Mouse (Mus musculus) left cerebral cortex, postnatal 25 days (tissue): Measurements from ENCODE around the gene Slc30a4. TPM values are rescaled to one million over a fixed set of nuclear protein-coding genes. Genes with fewer than 3 reads are reported as not detected.

Experiments used
- DNase-seq, 2 experiments: peaks; one replicate each; pipeline ENCODE4 v3.0.0; 2022; ENCODE audit warnings: low spot score in 2 of 2, mixed read lengths in 1 of 2
- intact Hi-C: fragments of 180-260 bp; cut with DNase I; formaldehyde crosslinking; loops from one replicate; pipeline ENCODE4 v1.15.1; 2025
- total RNA-seq, 2 experiments: library from RNA; stranded (reverse); gene quantifications; 2 replicates each; pipeline ENCODE4 v1.2.3; 2021

The Slc30a4 gene
- total RNA-seq, 2 experiments from 2014 or later: 45.9 to 48.6 TPM

- peak in 1 of 2 experiments; percentile 64 for DNase-seq
- intact Hi-C loops: no loop called here
These were observed 18.8 kb downstream of the Slc30a4 start for GRCm38 (mm10) chr2:122683641-122684040.

GRCm38 (mm10) chr2:122682520-122682919 is 19.9 kb downstream of the Slc30a4 start:
- intact Hi-C loops: no loop called here
- no peak for DNase-seq

GRCm38 (mm10) chr2:122681379-122682137 is 20.9 kb downstream of the Slc30a4 start:
- intact Hi-C loops: loop anchor here (2.0 kb wide), 1 partner anchor 19 kb away; no protein-coding TSS in a partner anchor
- no peak for DNase-seq

- intact Hi-C loops: no loop called here
- no peak for DNase-seq
These were observed 27.3 kb downstream of the Slc30a4 start for GRCm38 (mm10) chr2:122675126-122675525.

- intact Hi-C loops: no loop called here
- no peak for DNase-seq
These were observed 29.6 kb downstream of the Slc30a4 start for GRCm38 (mm10) chr2:122672841-122673240.

- intact Hi-C loops: no loop called here
- no peak for DNase-seq
These were observed 30.7 kb downstream of the Slc30a4 start for GRCm38 (mm10) chr2:122671714-122672113.

GRCm38 (mm10) chr2:122667856-122668255 is 34.6 kb downstream of the Slc30a4 start:
- DNase-seq: peak; percentile 19 to 53
- intact Hi-C loops: loop anchor here (1.0 kb wide), 1 partner anchor 31 kb away; no protein-coding TSS in a partner anchor

- peak in 1 of 2 experiments; percentile 30 for DNase-seq
- intact Hi-C loops: loop anchor here (1.0 kb wide), 1 partner anchor 88 kb away; no protein-coding TSS in a partner anchor
These were observed 36.2 kb downstream of the Slc30a4 start for GRCm38 (mm10) chr2:122665973-122666875.

GRCm38 (mm10) chr2:122665253-122665972 is 37.0 kb downstream of the Slc30a4 start:
- intact Hi-C loops: no loop called here
- DNase-seq: no peak

- intact Hi-C loops: no loop called here
- no peak for DNase-seq
These were observed 42.6 kb downstream of the Slc30a4 start for GRCm38 (mm10) chr2:122659825-122660224.

- DNase-seq: no peak
- intact Hi-C loops: no loop called here
These were observed 44.5 kb downstream of the Slc30a4 start for GRCm38 (mm10) chr2:122657707-122658524.

- no peak for DNase-seq
These were observed 45.7 kb downstream of the Slc30a4 start for GRCm38 (mm10) chr2:122656767-122657166.

GRCm38 (mm10) chr2:122656052-122656451 is 46.4 kb downstream of the Slc30a4 start:
- no peak for DNase-seq
- intact Hi-C loops: no loop called here

More at GRCm38 (mm10) chr2:122656767-122657166, 45.7 kb downstream of the Slc30a4 start:
- intact Hi-C loops: no loop called here

- intact Hi-C loops: no loop called here
- DNase-seq: no peak
These were observed 50.1 kb downstream of the Slc30a4 start for GRCm38 (mm10) chr2:122652096-122653084.

- intact Hi-C loops: loop anchor here (10.0 kb wide), 1 partner anchor 116 kb away; no protein-coding TSS in a partner anchor
- DNase-seq: no peak
These were observed 63.8 kb downstream of the Slc30a4 start for GRCm38 (mm10) chr2:122638673-122639072.

GRCm38 (mm10) chr2:122638029-122638428 is 64.4 kb downstream of the Slc30a4 start:
- no peak for DNase-seq
- intact Hi-C loops: loop anchor here (10.0 kb wide), 1 partner anchor 117 kb away; no protein-coding TSS in a partner anchor

GRCm38 (mm10) chr2:122637526-122637997 is 64.9 kb downstream of the Slc30a4 start:
- intact Hi-C loops: loop anchor here (1.0 to 10.0 kb wide), 2 partner anchors 31 to 117 kb away; no protein-coding TSS in a partner anchor
- DNase-seq: peak; percentile 30 to 50
